Mouse (Mus musculus) liver, embryonic 14.5 days (tissue): ENCODE measurements around the gene Gm21985.
"Not testable (repeated sequence)": the region's sequence is repeated elsewhere in the genome, so short reads cannot be mapped to it uniquely, and the experiment has no call there.

ENCODE experiments used
- CTCF ChIP-seq: IDR thresholded peaks from 2 replicates; pipeline ENCODE4 v1.5.1; 2016; ENCODE audit warnings: antibody characterized with exemption, low read depth, control low read depth
- EP300 ChIP-seq: IDR thresholded peaks from 2 replicates; pipeline ENCODE4 v1.6.1; 2016; ENCODE audit warnings: antibody characterized with exemption, low read depth

DNA sequence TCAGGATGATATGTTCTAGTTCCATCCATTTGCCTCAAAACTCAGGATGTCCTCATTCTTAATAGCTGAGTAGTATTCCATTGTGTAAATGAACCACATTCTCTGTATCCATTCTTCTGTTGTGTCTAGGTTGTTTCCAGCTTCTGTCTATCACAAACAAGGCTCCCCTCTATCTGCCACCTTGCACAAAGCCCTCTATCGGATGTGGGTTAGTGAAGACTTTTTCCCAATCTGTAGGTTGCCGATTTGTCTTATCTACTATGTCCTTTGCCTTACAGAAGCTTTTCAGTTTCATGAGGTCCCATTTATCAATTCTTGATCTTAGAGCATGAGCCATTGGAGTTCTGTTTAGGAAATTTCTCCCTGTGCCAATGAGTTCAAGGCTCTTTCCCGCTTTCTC, 162.4 kb downstream of the Gm21985 start:
- TF ChIP-seq CTCF, EP300: not testable (repeated sequence)
